Mouse (Mus musculus): ENCODE data around the gene Prrc2a. TPM values are rescaled to one million over a fixed set of nuclear protein-coding genes. Genes with fewer than 3 reads are reported as not detected.
A peak's percentile ranks its signal among the peaks of the same experiment; 100 is the strongest.

Gene Prrc2a
- polyA plus RNA-seq, 1 experiment from 2014 or later, result 166 TPM

DNA sequence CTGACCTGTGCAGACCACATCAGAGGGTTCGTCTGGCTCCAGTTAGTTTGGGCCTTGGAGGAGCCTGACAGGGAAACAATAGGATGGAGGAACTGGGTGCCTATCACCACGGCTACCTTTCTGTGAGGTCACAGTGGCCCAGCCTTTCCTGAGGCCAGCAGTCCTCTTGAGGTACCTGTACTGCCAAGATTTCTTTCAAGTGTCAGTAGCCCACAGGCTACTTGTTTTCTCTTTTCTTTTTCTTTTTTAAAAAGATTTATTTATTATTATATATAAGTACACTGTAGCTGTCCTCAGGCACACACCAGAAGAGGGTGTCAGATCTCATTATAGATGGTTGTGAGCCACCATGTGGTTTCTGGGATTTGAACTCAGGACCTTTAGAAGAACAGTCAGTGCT, 11.3 kb upstream of the Prrc2a start, which contains the start of gene Aif1:
Gene Aif1, minus strand, starts transcription at position 101 of the 400 bp plus-strand sequence.
- 68% methylated on average over 2 of the region's 2 CpGs for WGBS

DNA sequence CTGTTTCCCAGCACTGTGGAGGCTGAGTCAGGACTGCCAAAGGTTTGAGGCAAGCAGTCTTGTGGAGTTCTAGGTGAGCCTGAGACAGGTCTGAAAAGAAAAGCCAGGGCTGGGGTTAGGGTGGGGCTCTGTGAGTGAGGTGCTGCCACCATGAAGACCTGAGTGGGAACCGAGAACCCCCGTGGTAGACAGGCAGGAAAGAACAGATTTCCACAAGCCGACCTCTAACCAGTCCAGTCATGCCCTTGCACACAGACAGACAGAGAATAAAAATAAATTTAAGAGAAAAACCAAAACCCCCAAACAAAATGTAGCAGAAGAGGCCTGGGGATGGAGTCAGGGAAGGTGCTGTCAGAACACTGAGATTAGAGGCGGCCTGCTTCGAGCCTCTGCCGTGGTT, 10.7 kb upstream of the Prrc2a start:
- ATAC-seq (ENCODE audit: low FRiP score, low TSS enrichment), result no peak
- no peaks in the 10 kb centered on the region for H3K36me3 ChIP-seq (ENCODE audit: insufficient read depth, low read length)
- no peaks in the 10 kb centered on the region for H3K27me3 ChIP-seq (ENCODE audit: insufficient read depth, low read length)
- H3K9ac ChIP-seq (replicated peaks; ENCODE audit: low read length), result no peak overlapping the region
- no peaks in the 10 kb centered on the region for H3K9me3 ChIP-seq (ENCODE audit: low read length)
- H3K4me2 ChIP-seq (replicated peaks; ENCODE audit: low read depth, low read length), result no peak overlapping the region
- no peaks in the 10 kb centered on the region for H3K4me1 ChIP-seq (ENCODE audit: insufficient read depth, low read length)
- H3K4me3 ChIP-seq (ENCODE audit: low read length), result no peak overlapping the region
- WGBS, result 68% methylated on average over 6 of the region's 6 CpGs
- no peak overlapping the region for H3K27ac ChIP-seq (ENCODE audit: low read length)

More for the DNA sequence above, 11.3 kb upstream of the Prrc2a start, which contains the start of gene Aif1:
- no peaks in the 10 kb centered on the region for H3K9me3 ChIP-seq (ENCODE audit: low read length)
- H3K27me3 ChIP-seq (ENCODE audit: insufficient read depth, low read length), result no peaks in the 10 kb centered on the region
- no peaks in the 10 kb centered on the region for H3K36me3 ChIP-seq (ENCODE audit: insufficient read depth, low read length)
- H3K27ac ChIP-seq (ENCODE audit: low read length), result no peak within 1 kb of the TSS
- H3K4me1 ChIP-seq (ENCODE audit: insufficient read depth, low read length), result no peaks in the 10 kb centered on the region
- no peak for ATAC-seq (ENCODE audit: low FRiP score, low TSS enrichment)
- H3K9ac ChIP-seq (replicated peaks; ENCODE audit: low read length), result no peak within 1 kb of the TSS
- H3K4me2 ChIP-seq (replicated peaks; ENCODE audit: low read depth, low read length), result no peak within 1 kb of the TSS
- no peak within 1 kb of the TSS for H3K4me3 ChIP-seq (ENCODE audit: low read length)

DNA sequence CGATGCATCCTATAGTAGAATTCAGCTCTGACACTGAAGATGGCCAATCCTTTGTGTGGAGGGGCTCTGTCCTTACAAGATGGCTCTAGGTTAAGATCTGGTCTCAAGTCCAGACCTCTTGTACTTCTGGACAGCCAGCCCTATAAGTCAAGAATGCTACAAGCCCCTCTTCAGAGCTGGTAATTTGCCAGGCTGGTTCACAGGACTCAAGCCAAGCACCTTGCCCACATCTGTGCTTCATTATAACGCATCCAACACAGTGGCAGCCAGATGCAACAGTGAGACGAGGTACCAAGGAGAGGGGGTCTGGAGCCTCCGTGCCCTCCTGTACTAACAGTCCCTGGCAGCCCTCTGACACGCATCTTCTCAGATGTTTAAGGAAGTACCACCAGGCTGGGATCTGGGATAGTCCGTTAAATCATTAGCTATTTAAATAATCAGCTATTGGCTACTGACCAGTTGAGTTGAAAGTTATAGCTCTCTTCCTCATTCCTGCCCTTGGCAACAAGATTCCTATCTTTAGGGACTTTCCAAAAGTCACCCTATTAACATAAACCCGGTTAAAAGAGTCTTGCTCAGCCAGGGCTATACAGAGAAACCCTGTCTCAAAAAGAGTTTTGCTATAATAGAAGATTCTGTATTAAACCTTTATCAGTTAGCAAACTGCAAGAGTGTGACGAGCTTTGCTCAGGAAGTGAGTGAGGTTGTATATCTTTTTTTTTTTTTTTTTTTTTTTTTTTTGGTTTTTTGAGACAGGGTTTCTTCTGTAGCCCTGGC, 9.7 kb upstream of the Prrc2a start:
- H3K4me3 ChIP-seq (ENCODE audit: low read length), result no peak overlapping the region
- no peaks in the 10 kb centered on the region for H3K27me3 ChIP-seq (ENCODE audit: insufficient read depth, low read length)
- H3K27ac ChIP-seq (ENCODE audit: low read length), result peak overlapping the region; percentile 69; the same call in 1 of the 2 replicates
- H3K4me2 ChIP-seq (replicated peaks; ENCODE audit: low read depth, low read length), result no peak overlapping the region
- H3K9ac ChIP-seq (replicated peaks; ENCODE audit: low read length), result 0 out of 2 replicates have a peak overlapping the region, but pooled peaks have one; percentile 32
- no peaks in the 10 kb centered on the region for H3K36me3 ChIP-seq (ENCODE audit: insufficient read depth, low read length)
- 64% methylated on average over 8 of the region's 8 CpGs for WGBS
- H3K9me3 ChIP-seq (ENCODE audit: low read length), result no peaks in the 10 kb centered on the region
- no peaks in the 10 kb centered on the region for H3K4me1 ChIP-seq (ENCODE audit: insufficient read depth, low read length)
- ATAC-seq (ENCODE audit: low FRiP score, low TSS enrichment), result no peak

DNA sequence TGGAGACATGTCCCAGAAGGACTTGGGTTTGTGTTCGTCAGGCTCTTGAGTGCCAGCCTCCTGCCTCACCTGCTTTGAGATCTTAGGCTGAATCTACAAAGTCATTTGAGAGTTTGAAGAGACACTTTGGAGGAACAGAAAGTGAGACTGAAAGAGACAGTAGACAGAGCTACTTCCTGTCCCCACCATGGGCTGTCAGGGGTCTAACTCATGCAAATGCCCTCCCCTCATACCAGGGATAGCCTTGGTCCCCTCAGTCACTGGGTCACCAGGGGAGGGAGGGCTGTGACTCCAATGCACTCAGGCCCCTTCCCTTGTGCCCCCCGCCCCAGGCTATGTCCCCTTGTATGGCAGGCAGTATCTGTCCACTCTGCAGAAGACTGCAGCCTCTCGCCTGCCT, 8.6 kb upstream of the Prrc2a start:
- peak overlapping the region; percentile 69 for H3K27ac ChIP-seq (ENCODE audit: low read length)
- no peak for ATAC-seq (ENCODE audit: low FRiP score, low TSS enrichment)

DNA sequence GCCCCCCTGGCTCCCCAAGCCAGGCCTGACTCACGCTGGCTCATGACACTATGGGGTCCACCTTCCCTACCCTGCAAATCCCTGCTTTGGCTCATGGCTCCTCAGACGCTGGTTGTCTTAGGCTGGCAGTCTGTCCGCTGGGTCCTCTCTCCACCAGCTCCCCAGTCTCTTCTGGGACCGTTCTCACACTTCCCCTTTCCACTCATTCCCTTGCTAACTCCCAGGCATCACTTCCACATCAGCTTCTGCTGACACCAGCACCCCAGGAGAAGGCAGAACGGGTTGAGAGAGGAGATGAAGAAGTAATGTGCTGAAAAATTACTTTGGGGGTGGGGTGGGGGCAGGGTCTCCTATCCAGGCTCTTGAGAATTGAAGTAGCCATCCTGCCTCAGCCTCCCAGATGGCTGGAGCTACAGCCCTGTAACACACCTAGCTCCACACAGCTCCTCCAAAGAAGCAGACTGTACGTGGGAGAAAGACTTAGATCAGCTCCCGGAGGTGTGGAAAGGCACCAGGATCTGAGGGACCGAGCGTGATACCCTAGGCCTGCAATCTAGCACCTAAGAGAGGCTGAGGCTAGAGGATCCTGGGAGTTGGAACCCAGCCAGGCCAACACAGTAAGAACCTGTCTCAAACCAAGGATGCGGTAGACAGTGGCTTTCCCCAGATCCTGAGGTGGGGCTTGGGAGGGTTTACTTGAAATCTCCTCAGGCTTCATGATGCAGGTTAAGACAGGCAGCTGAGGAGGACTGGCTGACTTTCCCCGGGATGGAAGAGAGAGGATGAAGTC, 7.9 kb upstream of the Prrc2a start:
- Histone ChIP-seq H3K4me3 (ENCODE audit: low read length) (no peak overlapping the region), H3K27me3 (ENCODE audit: insufficient read depth, low read length) (no peaks in the 10 kb centered on the region), H3K9me3 (ENCODE audit: low read length) (no peaks in the 10 kb centered on the region), H3K27ac (ENCODE audit: low read length) (peak overlapping the region; percentile 69; the same call in 1 of the 2 replicates), H3K4me2 (replicated peaks; ENCODE audit: low read depth, low read length) (no peak overlapping the region), H3K4me1 (ENCODE audit: insufficient read depth, low read length) (no peaks in the 10 kb centered on the region), H3K9ac (replicated peaks; ENCODE audit: low read length) (no peak overlapping the region), H3K36me3 (ENCODE audit: insufficient read depth, low read length) (no peaks in the 10 kb centered on the region)
- WGBS, result 68% methylated on average over 11 of the region's 11 CpGs
- no peak for ATAC-seq (ENCODE audit: low FRiP score, low TSS enrichment)

More for the DNA sequence above, 8.6 kb upstream of the Prrc2a start:
- no peak overlapping the region for H3K4me3 ChIP-seq (ENCODE audit: low read length)
- no peaks in the 10 kb centered on the region for H3K4me1 ChIP-seq (ENCODE audit: insufficient read depth, low read length)
- H3K9ac ChIP-seq (replicated peaks; ENCODE audit: low read length), result no peak overlapping the region
- WGBS, result 77% methylated on average over 3 of the region's 3 CpGs
- H3K4me2 ChIP-seq (replicated peaks; ENCODE audit: low read depth, low read length), result no peak overlapping the region
- H3K27me3 ChIP-seq (ENCODE audit: insufficient read depth, low read length), result no peaks in the 10 kb centered on the region
- H3K36me3 ChIP-seq (ENCODE audit: insufficient read depth, low read length), result no peaks in the 10 kb centered on the region
- no peaks in the 10 kb centered on the region for H3K9me3 ChIP-seq (ENCODE audit: low read length)

DNA sequence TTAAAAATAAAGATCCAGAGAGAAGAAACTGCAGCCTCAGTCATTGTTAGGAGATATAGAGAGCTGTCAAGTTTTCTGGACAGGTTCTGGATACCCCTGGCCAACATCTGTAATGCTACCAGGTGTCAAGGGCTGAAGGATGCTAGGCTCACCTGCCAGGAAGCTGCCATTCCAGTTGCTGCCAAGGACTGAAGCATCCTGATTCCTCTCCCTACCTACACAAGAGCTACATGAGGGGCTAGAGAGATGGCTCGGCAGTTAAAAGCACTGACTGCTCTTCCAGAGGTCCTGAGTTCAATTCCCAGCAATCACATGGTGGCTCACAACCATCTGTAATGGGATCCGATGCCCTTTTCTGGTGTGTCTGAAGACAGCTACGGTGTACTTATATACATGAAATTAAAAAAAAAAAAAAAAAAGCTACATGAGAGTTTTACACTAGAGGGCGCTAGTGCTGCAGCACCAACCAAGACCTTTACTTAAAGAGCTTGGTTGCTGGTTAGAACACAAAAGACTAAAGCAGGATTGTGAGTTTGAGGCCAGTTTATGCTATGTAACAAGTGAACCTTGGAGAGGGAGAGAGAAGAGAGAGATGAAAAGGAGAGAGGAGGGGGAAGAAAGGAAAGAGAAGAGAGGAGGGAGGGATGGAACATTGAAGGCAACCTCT, 4.0 kb upstream of the Prrc2a start:
- H3K27ac ChIP-seq (ENCODE audit: low read length), result no peak overlapping the region
- no peak overlapping the region for H3K4me3 ChIP-seq (ENCODE audit: low read length)
- H3K27me3 ChIP-seq (ENCODE audit: insufficient read depth, low read length), result no peaks in the 10 kb centered on the region
- WGBS, result 12% methylated on average over 4 of the region's 4 CpGs
- H3K9me3 ChIP-seq (ENCODE audit: low read length), result no peaks in the 10 kb centered on the region
- no peak for ATAC-seq (ENCODE audit: low FRiP score, low TSS enrichment)
- no peak overlapping the region for H3K4me2 ChIP-seq (replicated peaks; ENCODE audit: low read depth, low read length)
- peaks cover 9% of the 10 kb centered on the region for H3K4me1 ChIP-seq (ENCODE audit: insufficient read depth, low read length)
- 0 out of 2 replicates have a peak overlapping the region, but pooled peaks have one; percentile 20 for H3K9ac ChIP-seq (replicated peaks; ENCODE audit: low read length)
- H3K36me3 ChIP-seq (ENCODE audit: insufficient read depth, low read length), result no peaks in the 10 kb centered on the region

DNA sequence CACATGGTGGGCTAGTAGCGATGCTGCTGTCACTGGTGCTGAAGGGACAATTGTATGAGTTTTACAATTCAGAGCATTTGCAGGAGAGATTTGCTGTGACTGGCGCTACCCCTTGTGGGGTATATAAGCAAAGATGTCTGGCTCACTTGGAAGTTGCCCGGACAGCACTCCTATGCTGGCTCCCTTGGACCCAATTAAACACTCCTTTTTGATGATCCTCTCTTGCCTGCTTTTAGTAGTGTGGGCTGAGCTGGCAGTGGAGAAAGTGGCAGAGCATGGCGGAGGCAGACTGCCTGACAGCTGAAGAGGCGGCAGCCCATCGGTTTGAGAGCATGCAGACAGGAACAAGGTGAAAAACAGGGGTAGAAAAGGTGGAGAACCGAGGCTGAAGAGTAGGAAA, 3.1 kb upstream of the Prrc2a start:
- Histone ChIP-seq H3K4me2 (replicated peaks; ENCODE audit: low read depth, low read length) (no peak overlapping the region), H3K9me3 (ENCODE audit: low read length) (no peaks in the 10 kb centered on the region), H3K27ac (ENCODE audit: low read length) (no peak overlapping the region), H3K36me3 (ENCODE audit: insufficient read depth, low read length) (no peaks in the 10 kb centered on the region), H3K9ac (replicated peaks; ENCODE audit: low read length) (no peak overlapping the region), H3K4me1 (ENCODE audit: insufficient read depth, low read length) (peaks cover 17% of the 10 kb centered on the region), H3K4me3 (ENCODE audit: low read length) (no peak overlapping the region), H3K27me3 (ENCODE audit: insufficient read depth, low read length) (no peaks in the 10 kb centered on the region)
- 89% methylated on average over 7 of the region's 7 CpGs for WGBS
- no peak for ATAC-seq (ENCODE audit: low FRiP score, low TSS enrichment)

DNA sequence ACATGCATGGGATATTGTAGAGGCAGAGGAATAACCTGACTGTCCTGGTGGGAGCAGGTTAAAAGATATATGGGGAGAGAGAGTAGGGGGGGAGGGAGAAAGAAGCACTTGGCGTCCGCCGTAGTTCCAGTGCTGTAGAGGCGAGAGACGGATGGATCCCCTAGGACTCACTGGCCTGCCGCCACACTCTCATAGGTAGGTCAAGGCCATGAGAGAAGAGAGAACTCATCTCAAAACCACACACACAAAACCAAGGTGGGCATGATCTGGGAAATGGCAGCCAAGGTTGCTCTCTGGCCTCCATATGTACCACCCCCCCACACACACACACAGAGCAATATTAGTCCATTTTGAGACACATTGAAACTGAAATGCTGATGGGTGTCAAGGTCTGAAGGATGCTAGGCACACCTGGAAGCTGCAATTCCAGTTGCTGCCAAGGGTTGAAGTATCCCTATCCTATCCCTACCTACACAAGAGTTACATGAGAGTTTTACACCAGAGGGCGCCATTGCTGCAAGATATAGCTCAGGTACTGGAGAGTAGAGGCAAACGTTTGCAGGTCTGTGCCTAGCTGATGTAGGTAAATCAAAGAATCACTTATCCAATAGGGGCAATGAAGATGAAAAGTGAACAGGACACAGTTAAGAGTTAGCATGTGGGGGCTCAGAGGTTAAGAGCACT, 1.8 kb upstream of the Prrc2a start:
- 72% methylated on average over 8 of the region's 8 CpGs for WGBS
- H3K4me2 ChIP-seq (replicated peaks; ENCODE audit: low read depth, low read length), result peak overlapping the region; percentile 57
- no peak for ATAC-seq (ENCODE audit: low FRiP score, low TSS enrichment)
- no peak overlapping the region for H3K27ac ChIP-seq (ENCODE audit: low read length)
- H3K4me1 ChIP-seq (ENCODE audit: insufficient read depth, low read length), result peaks cover 30% of the 10 kb centered on the region
- no peaks in the 10 kb centered on the region for H3K9me3 ChIP-seq (ENCODE audit: low read length)
- H3K4me3 ChIP-seq (ENCODE audit: low read length), result no peak overlapping the region
- H3K36me3 ChIP-seq (ENCODE audit: insufficient read depth, low read length), result peaks cover 10% of the 10 kb centered on the region
- peak overlapping the region; percentile 65 for H3K9ac ChIP-seq (replicated peaks; ENCODE audit: low read length)
- H3K27me3 ChIP-seq (ENCODE audit: insufficient read depth, low read length), result no peaks in the 10 kb centered on the region

DNA sequence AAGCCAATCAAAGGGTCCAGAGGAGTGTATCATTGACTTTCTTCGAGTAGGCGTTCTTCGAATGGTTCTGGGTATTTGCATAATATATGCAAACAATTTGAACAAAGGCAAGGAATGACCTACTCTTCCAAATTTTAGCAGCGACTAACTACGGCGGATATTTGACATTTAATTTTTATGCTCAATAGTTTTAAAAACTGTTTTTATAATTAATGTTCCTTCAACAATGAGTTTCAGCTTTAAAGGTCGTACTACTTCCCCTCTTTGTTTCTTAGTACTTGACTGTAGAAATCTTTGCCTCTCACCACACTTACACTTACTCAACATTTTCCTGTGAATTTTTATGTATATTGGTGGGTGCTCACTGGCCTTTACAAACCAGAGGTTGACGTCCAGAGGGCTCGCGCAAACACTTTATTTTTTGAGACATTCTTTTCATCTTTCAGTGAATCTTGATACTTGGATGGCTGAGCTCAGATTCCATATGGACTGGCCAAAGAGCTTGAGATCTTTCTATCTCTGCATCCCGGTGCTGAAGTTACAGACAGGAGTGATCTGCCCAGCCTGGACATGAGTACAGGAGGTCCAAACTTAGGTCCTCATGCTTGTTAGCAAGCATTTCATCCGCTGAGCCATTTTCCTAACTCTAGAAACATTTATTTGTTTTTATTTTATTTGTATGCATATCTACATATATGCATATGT, 906 bp upstream of the Prrc2a start:
- ATAC-seq (ENCODE audit: low FRiP score, low TSS enrichment), result no peak
- H3K36me3 ChIP-seq (ENCODE audit: insufficient read depth, low read length), result peaks cover 19% of the 10 kb centered on the region
- 18% methylated on average over 12 of the region's 12 CpGs for WGBS

More for the DNA sequence above, 906 bp upstream of the Prrc2a start:
- H3K9ac ChIP-seq (replicated peaks; ENCODE audit: low read length), result peak overlapping the region; percentile 79
- peak overlapping the region; percentile 57 for H3K4me2 ChIP-seq (replicated peaks; ENCODE audit: low read depth, low read length)
- H3K27me3 ChIP-seq (ENCODE audit: insufficient read depth, low read length), result no peaks in the 10 kb centered on the region
- H3K4me3 ChIP-seq (ENCODE audit: low read length), result peak overlapping the region; percentile 99
- peak overlapping the region; percentile 100 for H3K27ac ChIP-seq (ENCODE audit: low read length)
- H3K9me3 ChIP-seq (ENCODE audit: low read length), result no peaks in the 10 kb centered on the region
- H3K4me1 ChIP-seq (ENCODE audit: insufficient read depth, low read length), result peaks cover 30% of the 10 kb centered on the region

All from kidney, embryonic 16.5 days (tissue).